Mouse (Mus musculus) embryonic fibroblast, embryonic 13.5 days (primary cell): ENCODE data around the gene Pla2g15. TPM values are rescaled to one million over a fixed set of nuclear protein-coding genes. Genes with fewer than 3 reads are reported as not detected.

Experiments
- H3K27ac ChIP-seq: 2 replicates; pipeline ENCODE4 v1.5.1; 2012; ENCODE audit warnings: low read length, control low read depth, inconsistent platforms; ENCODE audit not compliant: insufficient read depth
- H3K4me1 ChIP-seq: 2 replicates; pipeline ENCODE4 v1.6.1; 2011; ENCODE audit warnings: low read length; ENCODE audit not compliant: control insufficient read depth, insufficient read depth
- H3K4me3 ChIP-seq: 2 replicates; pipeline ENCODE4 v1.5.1; 2011; ENCODE audit warnings: mild to moderate bottlenecking, control low read depth, low read length; ENCODE audit not compliant: insufficient read depth
- CTCF ChIP-seq: IDR thresholded peaks from 2 replicates; pipeline ENCODE4 v1.5.1; 2011; ENCODE audit warnings: mild to moderate bottlenecking, control low read depth, low read length, moderate library complexity, borderline replicate concordance; ENCODE audit not compliant: insufficient read depth
- POLR2A ChIP-seq: IDR thresholded peaks from 2 replicates; pipeline ENCODE4 v1.6.1; 2011; ENCODE audit warnings: low read depth, mild to moderate bottlenecking, control low read depth, low read length, moderate library complexity
- polyA plus RNA-seq: library from polyadenylated mRNA; stranded (reverse); fragments of >200 nt; gene quantifications from 2 replicates; pipeline ENCODE4 v1.2.4, GENCODE M21; 2011; ENCODE audit warnings: low read depth; ENCODE audit not compliant: missing spikeins, insufficient read length

Pla2g15 gene
- polyA plus RNA-seq, 1 experiment, result 30.0 TPM

GRCm38 (mm10) chr8:106145331-106145730 is 4.9 kb upstream of the Pla2g15 start:
- TF ChIP-seq POLR2A (no peak), CTCF (no peak)
- Histone ChIP-seq H3K4me1 (no peaks in the 10 kb centered on the region), H3K27ac (peak overlapping the region; percentile 100), H3K4me3 (no peak overlapping the region)

DNA sequence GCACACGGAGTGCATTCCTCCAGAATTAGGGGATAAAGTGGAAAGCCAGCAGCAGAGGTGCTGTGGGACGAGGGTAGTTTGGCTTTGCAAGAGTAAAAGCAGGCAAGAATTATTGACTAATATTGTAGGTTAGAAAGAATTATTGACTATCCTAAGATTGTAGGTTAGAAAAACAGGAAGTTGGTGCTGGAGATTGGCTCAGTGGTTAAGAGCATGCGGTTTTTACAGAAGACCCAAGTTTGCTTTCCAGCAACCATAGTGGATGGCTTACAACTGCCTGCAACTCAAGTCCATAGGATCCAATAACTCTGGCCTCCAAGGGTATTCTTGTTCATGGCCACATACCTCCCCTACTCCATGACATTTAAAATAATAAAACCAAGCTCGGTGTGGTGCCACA is 4.2 kb upstream of the Pla2g15 start:
- Histone ChIP-seq H3K27ac (peak overlapping the region; percentile 100), H3K4me1 (no peaks in the 10 kb centered on the region), H3K4me3 (no peak overlapping the region)
- TF ChIP-seq CTCF (no peak), POLR2A (no peak)

DNA sequence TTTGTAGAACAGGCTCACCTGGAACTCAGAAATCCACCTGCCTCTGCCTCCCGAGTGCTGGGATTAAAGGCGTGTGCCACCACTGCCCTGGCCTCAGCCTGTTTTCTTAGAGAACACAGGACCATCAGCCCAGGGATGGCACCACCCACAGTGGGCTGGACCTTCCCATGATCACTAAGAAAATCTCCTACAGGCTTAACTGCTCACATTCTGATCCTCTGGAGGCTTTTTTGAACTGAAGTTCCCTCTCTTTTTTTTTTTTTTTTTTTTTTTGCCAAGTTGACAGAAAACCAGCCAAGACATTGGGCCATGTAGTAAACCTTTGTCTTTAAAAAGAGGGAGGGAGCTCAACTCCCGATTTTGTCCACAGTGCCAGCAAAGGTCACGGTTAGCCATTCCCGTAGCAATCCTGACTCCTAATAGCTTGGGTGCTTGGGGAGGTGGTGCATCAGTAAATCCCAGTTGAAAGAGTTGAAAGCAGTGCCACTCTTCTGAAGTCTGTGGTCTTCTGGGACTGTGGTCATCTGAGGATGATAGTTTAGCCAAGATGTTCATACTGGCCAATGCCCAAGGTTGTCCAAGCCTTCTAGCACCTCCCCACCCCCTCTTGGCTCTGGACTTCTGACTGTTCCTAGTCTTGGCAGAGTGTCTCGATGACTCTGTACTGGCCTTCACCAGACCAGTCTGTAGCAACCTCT is 2.2 kb upstream of the Pla2g15 start:
- Histone ChIP-seq H3K4me3 (no peak overlapping the region), H3K27ac (no peak overlapping the region), H3K4me1 (peaks cover 6% of the 10 kb centered on the region; the same call in 1 of the 2 replicates)
- TF ChIP-seq POLR2A (no peak), CTCF (no peak)

- H3K4me3 ChIP-seq, result no peak overlapping the region
- peaks cover 6% of the 10 kb centered on the region; the same call in 1 of the 2 replicates for H3K4me1 ChIP-seq
- TF ChIP-seq POLR2A (no peak), CTCF (no peak)
- H3K27ac ChIP-seq, result no peak overlapping the region
Measured at GRCm38 (mm10) chr8:106149025-106149424, 1.2 kb upstream of the Pla2g15 start.

DNA sequence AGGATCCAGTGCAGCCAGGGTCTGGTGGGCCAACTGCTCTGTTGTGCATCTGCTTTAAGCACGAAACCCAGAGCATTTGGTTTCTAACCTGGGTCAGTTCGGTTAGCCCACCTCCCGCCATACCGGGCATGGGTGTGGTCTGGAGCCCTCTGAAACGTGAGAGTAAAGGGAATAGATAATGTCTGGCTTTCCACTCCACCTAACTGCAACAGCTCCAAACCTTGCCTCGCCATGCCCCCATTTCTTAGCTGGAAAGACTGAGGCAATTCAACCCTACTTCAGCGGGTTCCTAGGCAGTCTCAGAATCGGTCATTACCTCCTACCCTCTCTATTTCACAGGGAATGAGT is 428 bp downstream of the Pla2g15 start:
- Histone ChIP-seq H3K4me1 (peaks cover 6% of the 10 kb centered on the region; the same call in 1 of the 2 replicates), H3K27ac (0 out of 2 replicates have a peak overlapping the region, but pooled peaks have one; percentile 1), H3K4me3 (peak overlapping the region; percentile 63)
- TF ChIP-seq CTCF (no peak), POLR2A (no peak)

DNA sequence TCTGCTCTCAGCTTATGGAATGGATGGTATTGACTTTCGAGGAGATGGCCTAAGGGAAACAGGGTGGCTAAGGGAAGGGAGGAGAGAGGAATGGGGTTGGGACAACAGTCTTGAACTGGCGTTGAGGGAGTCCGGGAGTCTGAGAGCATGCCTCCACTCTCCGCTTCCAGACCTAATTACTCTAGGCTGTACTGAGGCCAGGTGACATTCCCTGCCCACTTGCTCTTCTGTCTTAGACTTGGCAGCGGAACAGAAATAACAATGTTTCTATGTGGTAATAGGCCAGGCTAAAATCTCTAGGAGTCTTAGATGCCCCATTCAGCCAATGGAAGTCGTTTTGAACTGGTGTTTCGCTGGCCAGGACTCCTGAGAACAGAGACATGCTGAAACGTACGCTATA is 842 bp downstream of the Pla2g15 start:
- Histone ChIP-seq H3K4me1 (peaks cover 6% of the 10 kb centered on the region; the same call in 1 of the 2 replicates), H3K4me3 (peak overlapping the region; percentile 63), H3K27ac (no peak overlapping the region)
- TF ChIP-seq POLR2A (no peak), CTCF (no peak)

DNA sequence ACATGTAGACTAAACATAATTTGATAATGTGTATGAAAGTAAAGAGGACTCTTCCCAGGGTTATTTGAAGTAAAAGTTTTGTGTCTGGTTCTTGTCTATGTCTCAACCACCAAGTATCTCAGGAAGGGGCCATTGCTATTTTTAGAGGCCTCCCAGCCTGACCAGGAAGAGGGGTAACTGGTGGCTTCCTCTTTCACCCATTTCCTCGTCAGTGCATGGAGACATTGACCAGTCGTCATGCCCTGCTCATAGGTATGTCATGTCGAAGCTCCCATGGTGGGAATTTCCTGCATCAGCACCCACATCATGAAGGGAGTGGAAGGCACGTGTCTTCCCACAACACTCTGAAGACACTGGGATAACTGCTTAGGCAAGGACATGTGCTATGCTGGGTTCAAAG is 2.7 kb downstream of the Pla2g15 start:
- Histone ChIP-seq H3K4me1 (peaks cover 6% of the 10 kb centered on the region; the same call in 1 of the 2 replicates), H3K27ac (no peak overlapping the region), H3K4me3 (no peak overlapping the region)
- TF ChIP-seq CTCF, result no peak
- TF ChIP-seq POLR2A, result no peak

GRCm38 (mm10) chr8:106157419-106157818 is 7.2 kb downstream of the Pla2g15 start:
- Histone ChIP-seq H3K27ac (no peak overlapping the region), H3K4me3 (no peak overlapping the region), H3K4me1 (no peaks in the 10 kb centered on the region)
- TF ChIP-seq POLR2A, result no peak
- no peak for TF ChIP-seq CTCF

DNA sequence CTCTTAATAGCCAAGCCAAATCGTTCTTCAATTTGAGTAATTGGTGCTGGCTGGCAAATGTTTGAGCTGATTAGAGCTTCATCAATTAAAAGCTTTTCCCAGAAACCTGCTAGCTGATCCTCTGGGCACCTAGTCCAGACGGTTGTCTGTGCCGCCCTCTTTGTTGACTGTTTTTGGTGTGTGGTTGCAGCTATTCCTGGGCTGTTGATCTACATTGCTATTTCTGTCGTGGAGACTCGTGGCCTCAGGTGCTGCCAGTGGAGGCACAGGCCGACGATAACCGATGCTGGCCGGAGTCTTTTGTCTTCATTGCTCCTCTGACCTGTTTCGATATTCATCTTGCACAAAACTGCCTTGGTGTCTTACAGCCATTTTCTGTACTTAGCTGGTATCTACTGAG is 8.2 kb downstream of the Pla2g15 start:
- Histone ChIP-seq H3K4me1 (no peaks in the 10 kb centered on the region), H3K4me3 (no peak overlapping the region), H3K27ac (no peak overlapping the region)
- no peak for TF ChIP-seq POLR2A
- no peak for TF ChIP-seq CTCF

GRCm38 (mm10) chr8:106159876-106160275 is 9.7 kb downstream of the Pla2g15 start:
- H3K4me1 ChIP-seq, result no peaks in the 10 kb centered on the region
- TF ChIP-seq CTCF (no peak), POLR2A (no peak)

More at GRCm38 (mm10) chr8:106159876-106160275, 9.7 kb downstream of the Pla2g15 start:
- no peak overlapping the region for H3K4me3 ChIP-seq
- no peak overlapping the region for H3K27ac ChIP-seq
